Mouse (Mus musculus): Measurements from ENCODE around the gene Vmn1r93. TPM values are rescaled to one million over a fixed set of nuclear protein-coding genes. Genes with fewer than 3 reads are reported as not detected.
"Not testable (repeated sequence)": the region's sequence is repeated elsewhere in the genome, so short reads cannot be mapped to it uniquely, and the experiment has no call there.

Gene Vmn1r93
- not detected in 2 replicates for polyA plus RNA-seq (2012; ENCODE audit: insufficient read depth, insufficient read length, missing spikeins)

- H3K4me3 ChIP-seq (ENCODE audit: insufficient read depth, low read depth, low read length); H3K27ac ChIP-seq (replicated peaks; ENCODE audit: low read depth, low read length); H3K4me1 ChIP-seq (ENCODE audit: control insufficient read depth, insufficient read depth, insufficient read length, low read length): not testable (repeated sequence)
Measured at GRCm38 (mm10) chr7:20138988-20139387, at the start of gene Vmn1r93. Vmn1r93 (minus strand) TSS chr7:20139088.

GRCm38 (mm10) chr7:20168277-20168676, 29.4 kb upstream of the Vmn1r93 start, which contains the start of gene Vmn1r94:
Vmn1r94 (minus strand) TSS chr7:20168377.
- H3K27ac ChIP-seq (replicated peaks; ENCODE audit: low read depth, low read length); H3K4me3 ChIP-seq (ENCODE audit: insufficient read depth, low read depth, low read length); H3K4me1 ChIP-seq (ENCODE audit: control insufficient read depth, insufficient read depth, insufficient read length, low read length): not testable (repeated sequence)

GRCm38 (mm10) chr7:20122479-20122878, 16.4 kb downstream of the Vmn1r93 start, which contains the start of gene Gm16442:
Gm16442 (minus strand) TSS chr7:20122579.
- H3K27ac ChIP-seq (replicated peaks; ENCODE audit: low read depth, low read length); H3K4me1 ChIP-seq (ENCODE audit: control insufficient read depth, insufficient read depth, insufficient read length, low read length); H3K4me3 ChIP-seq (ENCODE audit: insufficient read depth, low read depth, low read length): not testable (repeated sequence)

GRCm38 (mm10) chr7:20099380-20099779, 39.5 kb downstream of the Vmn1r93 start, which contains the start of gene Vmn1r91:
Vmn1r91 (plus strand) TSS chr7:20099680.
- H3K27ac ChIP-seq (replicated peaks; ENCODE audit: low read depth, low read length); H3K4me3 ChIP-seq (ENCODE audit: insufficient read depth, low read depth, low read length): not testable (repeated sequence)

More at GRCm38 (mm10) chr7:20099380-20099779, 39.5 kb downstream of the Vmn1r93 start, which contains the start of gene Vmn1r91:
- not testable (repeated sequence) for H3K4me1 ChIP-seq (ENCODE audit: control insufficient read depth, insufficient read depth, insufficient read length, low read length)

Other genes starting within 250 kb of the Vmn1r93 start
- 7.3 and 9.2 TPM in 2 replicates for gene Pvr, start 217.9 kb downstream of the Vmn1r93 start, polyA plus RNA-seq (2012; ENCODE audit: insufficient read depth, insufficient read length, missing spikeins)
- not detected in 2 replicates for gene Igsf23, start 188.3 kb downstream of the Vmn1r93 start, polyA plus RNA-seq (2012; ENCODE audit: insufficient read depth, insufficient read length, missing spikeins)
- gene Ceacam20, start 173.7 kb downstream of the Vmn1r93 start, polyA plus RNA-seq (2012; ENCODE audit: insufficient read depth, insufficient read length, missing spikeins) = not detected in 2 replicates
- gene Nlrp9b, start 147.6 kb downstream of the Vmn1r93 start, polyA plus RNA-seq (2012; ENCODE audit: insufficient read depth, insufficient read length, missing spikeins) = not detected in 2 replicates
- not detected in 2 replicates for gene Vmn1r91, start 39.4 kb downstream of the Vmn1r93 start, polyA plus RNA-seq (2012; ENCODE audit: insufficient read depth, insufficient read length, missing spikeins)
- gene Gm16442, start 16.5 kb downstream of the Vmn1r93 start, polyA plus RNA-seq (2012; ENCODE audit: insufficient read depth, insufficient read length, missing spikeins) = not detected in 2 replicates
- gene Vmn1r94, start 29.3 kb upstream of the Vmn1r93 start, polyA plus RNA-seq (2012; ENCODE audit: insufficient read depth, insufficient read length, missing spikeins) = not detected in 2 replicates
- not detected in 2 replicates for gene Vmn1r95, start 54.6 kb upstream of the Vmn1r93 start, polyA plus RNA-seq (2012; ENCODE audit: insufficient read depth, insufficient read length, missing spikeins)
- gene Gm6164, start 66.5 kb upstream of the Vmn1r93 start, polyA plus RNA-seq (2012; ENCODE audit: insufficient read depth, insufficient read length, missing spikeins) = not detected in 2 replicates
- not detected in 2 replicates for gene Gm4498, start 94.7 kb upstream of the Vmn1r93 start, polyA plus RNA-seq (2012; ENCODE audit: insufficient read depth, insufficient read length, missing spikeins)
- gene Gm5890, start 123.7 kb upstream of the Vmn1r93 start, polyA plus RNA-seq (2012; ENCODE audit: insufficient read depth, insufficient read length, missing spikeins) = not detected in 2 replicates
- gene Gm4133, start 195.0 kb upstream of the Vmn1r93 start, polyA plus RNA-seq (2012; ENCODE audit: insufficient read depth, insufficient read length, missing spikeins) = not detected in 2 replicates
- gene Gm5728, start 236.3 kb upstream of the Vmn1r93 start, polyA plus RNA-seq (2012; ENCODE audit: insufficient read depth, insufficient read length, missing spikeins) = not detected in 2 replicates

All from brown adipose tissue, adult 24 weeks (tissue).